ENCODE assay signal across 9 mouse cellular contexts in genomic region chr4:139597286-139598284, GRCm38 (mm10). TPM values are rescaled to one million over a fixed set of nuclear protein-coding genes. Genes with fewer than 3 reads are reported as not detected.
DNase-seq lines count a peak whose midpoint lies in the region; ATAC-seq and TF ChIP-seq lines count a peak whose summit lies in the region.
"Had no signal": no experiment of that assay in that cellular context is flagged by ENCODE, and none has a peak within 500 bp of the region (broad histone marks: within the 10 kb centered on the region; RNA-seq: fewer than 3 reads in every experiment).

No protein-coding gene starts in this region.

- H3K27ac ChIP-seq in forebrain, embryonic 15.5 days (replicated peaks) = peak overlapping the region; percentile 19; the same call in 1 of the 2 replicates
- H3K27ac ChIP-seq in limb, embryonic 14.5 days (replicated peaks; ENCODE audit: low read depth, low read length) = peak overlapping the region; percentile 93

- no peak for TF ChIP-seq POLR2A in limb, embryonic 14.5 days (IDR thresholded peaks at IDR 0.05; ENCODE audit: borderline replicate concordance, extremely low read depth, insufficient read depth, insufficient read length)

- no peaks in the 10 kb centered on the region for H3K9me3 ChIP-seq in megakaryocyte, embryonic 14.5 days
- H3K9me3 ChIP-seq in forebrain, embryonic 15.5 days = no peaks in the 10 kb centered on the region
- no peaks in the 10 kb centered on the region for H3K9me3 ChIP-seq in limb, embryonic 14.5 days (ENCODE audit: control insufficient read depth, low read length)

- no peak overlapping the region for H3K9ac ChIP-seq in forebrain, embryonic 15.5 days (replicated peaks)
- H3K9ac ChIP-seq in limb, embryonic 14.5 days (ENCODE audit: low read depth, low read length, severe bottlenecking) = no peak overlapping the region

- peak overlapping the region; percentile 28 for H3K4me3 ChIP-seq in megakaryocyte, embryonic 14.5 days (replicated peaks)
- H3K4me3 ChIP-seq in forebrain, embryonic 15.5 days = no peak overlapping the region
- no peak overlapping the region for H3K4me3 ChIP-seq in limb, embryonic 14.5 days (replicated peaks; ENCODE audit: low read length)

- no peak for DNase-seq in limb, embryonic 14.5 days (ENCODE audit: low spot score)
- DNase-seq in thymus, postnatal 0 days (ENCODE audit: low spot score) = peak; percentile 46
- DNase-seq in layer of hippocampus, postnatal 10 days (ENCODE audit: low spot score in 2 of 2) = no peak
- DNase-seq in layer of hippocampus, adult 11-12 months (ENCODE audit: low spot score) = no peak
- DNase-seq: cerebellum, adult 8-10 months; right cerebral cortex, postnatal 14 days had no signal

- WGBS in forebrain, embryonic 15.5 days = 67% methylated on average over 20 of the region's 20 CpGs
- WGBS in limb, embryonic 14.5 days = 37% methylated on average over 16 of the region's 20 CpGs

- peaks cover 80% of the 10 kb centered on the region for H3K27me3 ChIP-seq in megakaryocyte, embryonic 14.5 days (replicated peaks)
- H3K27me3 ChIP-seq in forebrain, embryonic 15.5 days = no peaks in the 10 kb centered on the region
- H3K27me3 ChIP-seq in limb, embryonic 14.5 days (ENCODE audit: control insufficient read depth, insufficient read depth, low read length) = no peaks in the 10 kb centered on the region

- H3K4me2 ChIP-seq in forebrain, embryonic 15.5 days (replicated peaks) = 0 out of 2 replicates have a peak overlapping the region, but pooled peaks have one; percentile 25
- peak overlapping the region; percentile 50 for H3K4me2 ChIP-seq in limb, embryonic 14.5 days (replicated peaks; ENCODE audit: low read depth, low read length, severe bottlenecking)

- no peaks in the 10 kb centered on the region for H3K36me3 ChIP-seq in megakaryocyte, embryonic 14.5 days (replicated peaks; ENCODE audit: low read length)
- H3K36me3 ChIP-seq in forebrain, embryonic 15.5 days = no peaks in the 10 kb centered on the region
- H3K36me3 ChIP-seq in limb, embryonic 14.5 days (ENCODE audit: control insufficient read depth, insufficient read depth, low read length) = no peaks in the 10 kb centered on the region

- no peak for ATAC-seq in megakaryocyte, adult 5-6 weeks (ENCODE audit: poor library complexity, severe bottlenecking)
- ATAC-seq in forebrain, embryonic 15.5 days (replicated peaks) = no peak
- no peak for ATAC-seq in limb, embryonic 14.5 days (ENCODE audit: low FRiP score, low read depth)

- peaks cover 58% of the 10 kb centered on the region for H3K4me1 ChIP-seq in megakaryocyte, embryonic 14.5 days
- peaks cover 34% of the 10 kb centered on the region for H3K4me1 ChIP-seq in forebrain, embryonic 15.5 days
- H3K4me1 ChIP-seq in limb, embryonic 14.5 days (ENCODE audit: control insufficient read depth, insufficient read depth, low read length) = peaks cover 62% of the 10 kb centered on the region

RNA-seq across cellular contexts. Expression of gene Gm21969, which starts 5.4 kb away (rescaled TPM):
- polyA plus RNA-seq in megakaryocyte, embryonic 14.5 days (2012; ENCODE audit: insufficient read depth, low replicate concordance) = 0.03 TPM in 1 of 2 replicates, not detected in the other
- total RNA-seq in megakaryocyte, adult 5-6 weeks (2015) = not detected in 2 replicates
- total RNA-seq in megakaryocyte, adult 5-6 weeks (2017) = not detected in 2 replicates
- polyA plus RNA-seq in forebrain, embryonic 15.5 days (2015; fragmentation: Nextera tagmentation; extraction: Ambion mirVana) = not detected in 2 replicates
- 0.03 TPM in 1 of 2 replicates, not detected in the other for polyA plus RNA-seq in limb, embryonic 14.5 days (2012; rRNA removed)
- polyA plus RNA-seq in limb, embryonic 14.5 days (2014; fragmentation: Nextera tagmentation; extraction: Ambion mirVana) = not detected in 2 replicates
- polyA plus RNA-seq in thymus, postnatal 0 days (2015; fragmentation: Nextera tagmentation; extraction: Ambion mirVana) = not detected in 2 replicates
- total RNA-seq in layer of hippocampus, postnatal 10 days (2021) = not detected

RNA-seq across cellular contexts. Expression of gene Aldh4a1, which starts 25.1 kb away (rescaled TPM):
- 12.3 and 18.6 TPM in 2 replicates for polyA plus RNA-seq in megakaryocyte, embryonic 14.5 days (2012; ENCODE audit: insufficient read depth, low replicate concordance)
- 4.9 and 5.7 TPM in 2 replicates for total RNA-seq in megakaryocyte, adult 5-6 weeks (2015)
- 5.8 and 8.9 TPM in 2 replicates for total RNA-seq in megakaryocyte, adult 5-6 weeks (2017)
- polyA plus RNA-seq in forebrain, embryonic 15.5 days (2015; fragmentation: Nextera tagmentation; extraction: Ambion mirVana) = 27.7 and 29.5 TPM in 2 replicates
- polyA plus RNA-seq in limb, embryonic 14.5 days (2012; rRNA removed) = 21.9 and 25.6 TPM in 2 replicates
- polyA plus RNA-seq in limb, embryonic 14.5 days (2014; fragmentation: Nextera tagmentation; extraction: Ambion mirVana) = 21.9 and 23.0 TPM in 2 replicates
- polyA plus RNA-seq in thymus, postnatal 0 days (2015; fragmentation: Nextera tagmentation; extraction: Ambion mirVana) = 28.9 and 31.7 TPM in 2 replicates
- total RNA-seq in layer of hippocampus, postnatal 10 days (2021) = 10 to 100 TPM; 20.9 to 21.4 TPM

RNA-seq across cellular contexts. Expression of gene Tas1r2, which starts 55.8 kb away (rescaled TPM):
- polyA plus RNA-seq in megakaryocyte, embryonic 14.5 days (2012; ENCODE audit: insufficient read depth, low replicate concordance) = 0.48 TPM in 1 of 2 replicates, not detected in the other
- total RNA-seq in megakaryocyte, adult 5-6 weeks (2015) = not detected in 2 replicates
- total RNA-seq in megakaryocyte, adult 5-6 weeks (2017) = not detected in 2 replicates
- polyA plus RNA-seq in forebrain, embryonic 15.5 days (2015; fragmentation: Nextera tagmentation; extraction: Ambion mirVana) = not detected in 2 replicates
- 0.04 and 0.05 TPM in 2 replicates for polyA plus RNA-seq in limb, embryonic 14.5 days (2012; rRNA removed)
- not detected in 2 replicates for polyA plus RNA-seq in limb, embryonic 14.5 days (2014; fragmentation: Nextera tagmentation; extraction: Ambion mirVana)
- polyA plus RNA-seq in thymus, postnatal 0 days (2015; fragmentation: Nextera tagmentation; extraction: Ambion mirVana) = not detected in 2 replicates
- not detected for total RNA-seq in layer of hippocampus, postnatal 10 days (2021)
